Mouse (Mus musculus) forelimb bud, embryonic 11.5 days (tissue): ENCODE measurements at regions not wholly inside any gene's neighbourhood (a gene's known extent, or its start where the extent isn't known, plus 50 kb on each side); places are given as distances from the start of the nearest gene placed in this dataset.

ENCODE experiments used
- DNase-seq: peaks from one replicate; pipeline ENCODE4 v3.0.0-alpha.2; 2012; ENCODE audit warnings: low read depth, low spot score

DNA sequence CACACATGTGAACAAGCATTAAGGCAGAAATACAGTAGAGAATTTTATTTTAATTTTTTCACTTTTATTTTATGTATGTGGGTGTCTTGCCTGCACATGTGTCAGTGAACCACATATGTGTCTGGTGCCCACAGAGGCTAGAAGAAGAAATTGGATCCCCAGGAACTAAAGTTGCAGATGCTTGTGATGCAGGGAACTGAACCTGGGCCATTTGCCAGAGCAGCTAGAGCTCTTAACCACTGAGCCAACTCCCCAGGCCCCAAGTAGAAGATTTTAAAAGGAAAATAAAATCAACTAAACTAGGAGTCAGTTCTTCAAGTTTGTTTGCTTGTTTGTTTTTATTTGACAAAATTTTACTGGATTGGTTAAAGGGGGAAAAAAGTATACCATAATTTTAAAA, 185.5 kb upstream of the Kdm8 start:
- no peak for DNase-seq

- DNase-seq = no peak
Measured at GRCm38 (mm10) chr7:125262133-125262532, 182.3 kb upstream of the Kdm8 start.

- no peak for DNase-seq
Measured at GRCm38 (mm10) chr7:125262672-125263365, 181.7 kb upstream of the Kdm8 start.

DNA sequence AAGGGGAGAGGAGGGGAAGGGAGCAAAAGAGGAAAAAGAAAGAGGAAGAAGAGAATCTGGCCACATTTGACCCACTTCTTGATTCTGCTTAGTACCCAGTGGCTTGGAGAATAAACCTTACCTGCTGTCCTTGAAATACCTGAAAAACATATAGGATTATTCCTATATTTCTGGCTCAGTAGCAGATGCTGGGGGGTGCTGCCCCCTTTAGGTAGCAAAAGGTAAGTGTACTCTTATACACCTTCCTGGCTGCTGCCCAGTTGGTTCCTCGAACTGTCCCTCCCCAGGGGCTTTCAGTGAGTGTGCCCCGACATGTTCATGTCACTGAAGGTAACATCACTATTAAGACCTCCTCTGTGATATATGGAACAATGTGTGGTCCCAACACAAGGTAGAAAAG, 180.7 kb upstream of the Kdm8 start:
- no peak for DNase-seq

DNA sequence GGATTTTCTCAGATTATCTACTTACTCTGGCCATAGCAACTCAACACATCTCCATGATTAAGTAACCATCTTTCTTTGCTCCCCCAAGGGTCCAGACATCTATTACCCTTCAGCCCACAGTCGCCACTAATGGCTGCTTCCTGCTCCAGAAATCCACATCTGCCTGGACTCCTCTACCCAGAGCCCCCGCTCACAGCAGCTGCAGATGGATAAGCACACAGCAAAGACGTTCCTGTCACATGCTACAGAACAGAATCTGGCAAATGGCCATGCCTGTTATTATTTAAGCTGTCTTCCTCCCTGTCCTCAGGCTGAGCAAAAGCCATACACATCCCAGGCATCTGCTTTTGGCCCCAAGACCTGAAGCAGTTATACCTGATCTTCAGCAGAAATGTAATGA, 173.8 kb upstream of the Kdm8 start:
- peak; percentile 9 for DNase-seq

DNA sequence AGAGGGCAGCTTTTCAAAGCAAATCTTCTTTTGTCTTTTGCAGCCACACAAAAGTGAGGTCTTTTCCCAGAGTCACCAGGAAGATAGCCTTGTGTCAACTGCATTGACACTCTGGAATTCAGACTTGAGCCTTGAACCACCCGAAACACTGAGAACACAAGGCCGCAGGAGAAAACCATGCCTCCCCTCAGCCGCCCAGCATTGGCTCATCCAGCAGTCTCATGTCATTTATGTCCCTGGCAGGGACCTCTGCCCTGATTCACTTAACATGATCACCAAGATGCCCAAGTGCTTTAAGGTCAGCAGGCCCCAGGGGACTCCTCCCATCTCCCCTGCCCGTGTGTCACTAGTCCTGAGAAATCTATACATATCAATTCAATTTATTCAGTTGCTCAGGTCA, 173.1 kb upstream of the Kdm8 start:
- DNase-seq = no peak

- DNase-seq = no peak
Measured at GRCm38 (mm10) chr7:125281371-125281770, 163.1 kb upstream of the Kdm8 start.

DNA sequence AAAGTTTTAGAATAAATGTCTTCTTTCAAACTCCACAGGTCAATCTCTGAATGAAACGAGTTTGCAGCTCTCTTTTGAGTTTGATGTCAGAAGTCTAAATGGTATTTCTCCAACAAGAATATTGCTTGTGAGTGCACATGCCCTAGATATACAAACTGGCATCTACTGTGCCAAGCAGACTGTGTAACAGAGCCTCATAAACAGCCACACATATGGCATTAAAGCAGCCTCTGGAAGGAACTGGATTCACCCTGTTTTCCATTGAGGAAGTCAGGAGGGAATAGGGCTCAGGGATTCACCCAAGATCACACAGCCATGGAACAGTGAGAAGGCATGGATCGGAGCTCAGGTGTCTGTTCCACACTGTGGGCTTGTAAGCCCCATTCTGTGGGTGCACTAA, 149.2 kb upstream of the Kdm8 start:
- no peak for DNase-seq

DNA sequence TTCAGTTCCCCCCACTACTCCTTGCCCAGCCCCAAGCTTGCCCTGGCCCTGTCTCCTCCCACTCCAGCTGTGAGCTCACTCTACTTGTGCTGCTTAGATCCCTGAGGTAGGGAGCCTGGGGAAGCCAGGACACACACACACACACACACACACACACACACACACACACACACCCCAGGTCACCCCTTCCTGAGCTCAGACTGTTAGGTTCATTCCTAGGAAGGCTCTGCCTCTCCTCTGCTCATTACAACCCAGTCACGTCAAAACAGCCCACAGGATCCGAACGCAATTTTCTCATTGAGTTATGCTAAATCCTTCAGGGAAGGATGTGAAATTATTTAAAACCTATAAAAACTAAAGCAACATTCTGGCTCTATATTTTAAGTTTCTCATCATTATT, 136.0 kb upstream of the Kdm8 start:
- no peak for DNase-seq

GRCm38 (mm10) chr7:125310971-125311370, 133.5 kb upstream of the Kdm8 start:
- no peak for DNase-seq

DNA sequence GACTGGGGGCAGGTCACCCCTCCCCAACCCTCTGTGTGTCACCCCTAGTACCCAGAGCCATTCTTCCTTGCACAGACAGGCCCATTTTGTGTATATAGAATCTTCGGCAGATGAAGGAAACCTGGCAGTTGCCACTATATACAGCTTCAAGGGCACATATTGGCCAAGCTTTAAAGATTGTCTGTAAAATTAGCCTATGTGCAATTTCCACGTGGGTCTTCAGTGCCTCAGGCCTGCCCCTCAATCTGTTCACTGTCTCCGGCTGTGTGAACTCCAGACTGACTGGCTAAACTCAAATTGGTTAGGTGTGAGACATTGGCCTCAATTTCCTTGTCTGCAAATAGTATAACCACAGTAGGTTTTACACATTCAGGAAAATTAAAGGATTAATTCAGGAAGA, 130.9 kb upstream of the Kdm8 start:
- no peak for DNase-seq

DNA sequence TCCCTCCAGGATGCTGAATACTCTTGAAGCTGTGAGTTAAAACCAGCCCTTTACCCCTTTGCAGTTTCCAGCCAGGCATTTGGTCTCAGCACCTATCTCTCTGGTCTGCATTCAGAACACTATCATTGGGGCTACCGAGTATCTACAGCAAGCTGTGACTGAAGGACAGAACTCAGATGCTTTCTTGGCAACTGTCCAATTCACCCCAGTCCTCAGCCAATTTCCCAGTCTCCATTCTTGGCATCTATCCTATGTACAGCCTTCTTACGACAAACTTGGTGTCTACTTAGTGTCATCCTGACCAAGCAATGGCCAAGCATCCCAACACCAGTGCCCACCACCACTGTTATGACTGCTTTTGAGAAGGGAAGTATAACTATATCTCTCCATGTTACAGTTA, 109.7 kb upstream of the Kdm8 start:
- DNase-seq = no peak

- no peak for DNase-seq
Measured at GRCm38 (mm10) chr7:125335586-125336165, 108.8 kb upstream of the Kdm8 start.

DNA sequence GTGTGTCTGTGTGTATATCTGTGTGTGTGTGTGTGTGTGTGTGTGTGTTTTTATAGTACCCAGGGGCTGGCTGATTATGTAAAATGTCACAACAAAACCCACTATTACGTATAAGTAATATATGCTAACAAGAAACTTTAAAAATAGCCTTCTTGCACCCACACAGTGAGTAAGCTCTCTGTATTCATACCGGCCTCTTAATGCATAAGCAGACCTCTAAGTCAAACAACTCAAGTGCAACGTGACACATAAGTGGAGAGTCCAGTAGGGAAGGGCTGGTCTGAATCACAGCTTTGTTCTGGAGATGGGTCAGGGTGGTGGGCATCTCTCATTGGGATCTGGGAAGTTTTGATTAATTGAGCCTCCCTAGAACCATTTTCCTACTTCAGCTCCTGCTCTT, 107.7 kb upstream of the Kdm8 start:
- DNase-seq = no peak

- peak; percentile 72 for DNase-seq
Measured at GRCm38 (mm10) chr7:125338177-125338751, 106.2 kb upstream of the Kdm8 start.

DNA sequence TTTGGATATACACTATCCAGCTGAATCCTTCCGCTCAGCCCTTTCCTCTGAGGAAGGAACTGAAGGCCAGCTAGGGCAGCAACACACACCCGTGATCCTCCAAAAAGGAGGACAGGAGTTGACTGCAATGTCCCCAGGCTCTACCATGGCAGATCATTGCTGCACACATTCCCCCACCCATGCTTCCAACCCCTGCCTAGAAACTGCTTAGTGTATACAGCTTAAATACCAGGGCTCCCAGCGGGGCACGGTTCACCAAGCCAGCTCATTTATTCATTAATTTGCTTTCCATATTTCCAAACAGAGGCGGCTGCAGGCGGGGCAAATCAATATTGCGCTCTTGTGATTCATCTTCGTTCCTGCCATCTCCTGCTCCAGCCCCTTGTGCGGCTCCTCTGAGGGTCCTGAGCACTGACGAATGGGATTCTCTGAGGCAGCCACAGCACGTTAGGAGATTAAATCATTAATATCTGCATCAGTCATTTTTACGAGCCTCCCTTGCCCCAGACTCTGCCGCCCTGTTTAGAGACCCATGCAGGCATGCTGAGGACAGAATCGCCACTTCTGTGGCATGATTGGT, 104.1 kb upstream of the Kdm8 start:
- no peak for DNase-seq

GRCm38 (mm10) chr7:125349606-125350005, 94.9 kb upstream of the Kdm8 start:
- DNase-seq = no peak

- no peak for DNase-seq
Measured at GRCm38 (mm10) chr7:125354211-125354610, 90.3 kb upstream of the Kdm8 start.

- DNase-seq = no peak
Measured at GRCm38 (mm10) chr7:125354956-125355355, 89.5 kb upstream of the Kdm8 start.

DNA sequence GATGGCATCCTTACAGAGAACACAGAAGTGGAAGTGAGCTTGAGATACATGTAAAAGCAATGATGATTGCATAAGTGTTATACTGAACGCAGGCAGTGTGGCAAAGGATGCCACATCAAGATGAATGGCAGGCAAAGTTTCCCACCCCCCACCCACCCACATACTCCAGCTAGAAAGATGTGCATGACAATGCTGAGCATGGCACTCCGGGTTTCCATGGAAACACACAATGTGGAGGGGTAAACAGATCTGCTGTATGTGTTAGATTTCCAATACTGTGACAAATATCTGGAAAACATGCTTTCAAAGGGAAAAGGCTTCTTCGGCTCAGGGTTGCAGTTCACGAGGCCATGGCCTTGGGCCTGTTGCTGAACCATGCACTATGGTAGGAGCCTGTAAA, 86.5 kb upstream of the Kdm8 start:
- DNase-seq = no peak

GRCm38 (mm10) chr7:125383021-125383420, 61.5 kb upstream of the Kdm8 start:
- no peak for DNase-seq

DNA sequence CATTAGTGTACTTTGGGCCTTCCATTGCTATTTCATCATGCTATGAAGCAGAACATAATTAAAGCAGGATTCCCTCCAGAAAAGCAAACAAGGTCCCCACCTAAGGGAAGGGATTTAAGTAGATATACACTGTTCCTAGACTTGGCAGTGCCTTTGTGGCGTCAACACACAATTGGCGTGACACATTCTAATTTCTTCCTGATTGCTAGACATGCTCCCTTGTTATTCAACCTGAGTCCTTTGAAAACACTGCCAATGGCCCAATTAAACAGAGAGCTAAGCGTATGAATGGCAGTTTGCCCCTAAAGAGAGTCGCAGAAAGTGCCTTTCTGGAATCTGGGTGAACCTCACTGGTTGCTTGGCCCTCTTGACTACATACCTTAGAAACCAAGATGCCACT, 60.3 kb upstream of the Kdm8 start:
- no peak for DNase-seq

DNA sequence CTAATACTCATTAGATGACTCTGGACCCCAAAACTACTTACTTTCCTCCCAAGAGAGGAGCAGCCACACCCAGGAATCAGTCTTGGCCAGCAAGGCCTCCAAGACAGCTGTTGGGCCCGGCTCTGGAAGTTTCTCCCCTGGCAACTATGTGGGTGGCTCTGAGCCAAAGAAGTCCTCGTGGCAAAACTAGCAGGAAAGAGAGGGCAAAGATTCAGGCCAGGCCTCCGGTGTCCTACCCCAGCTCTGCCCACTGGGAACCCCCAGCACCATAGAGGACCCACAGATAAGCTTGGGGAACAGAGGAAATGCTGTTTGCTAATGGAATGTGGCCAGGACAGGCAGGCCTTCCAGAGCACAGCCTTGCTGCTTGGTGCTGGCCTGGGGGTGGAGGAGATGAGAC, 51.9 kb upstream of the Kdm8 start:
- no peak for DNase-seq
